Mouse (Mus musculus) heart, embryonic 11.5 days (tissue): ENCODE measurements around the gene Dock2. TPM values are rescaled to one million over a fixed set of nuclear protein-coding genes. Genes with fewer than 3 reads are reported as not detected.

Source experiments
- ATAC-seq: fragments of 200-750 bp; cut with Nextera tagmentation; replicated peaks from 2 replicates; pipeline ENCODE4 v1.8.0; 2017; ENCODE audit warnings: moderate library complexity; ENCODE audit not compliant: insufficient number of reproducible peaks, low FRiP score, low TSS enrichment
- H3K27ac ChIP-seq: fragments of 300-500 bp; sonication (generic); 2 replicates; pipeline ENCODE4 v1.5.1; 2014; ENCODE audit warnings: mild to moderate bottlenecking, low read depth, low read length
- H3K27me3 ChIP-seq: fragments of 300-500 bp; sonication (generic); 2 replicates; pipeline ENCODE4 v1.6.1; 2014; ENCODE audit warnings: mild to moderate bottlenecking, low read length, mixed read lengths; ENCODE audit not compliant: control insufficient read depth, insufficient read depth
- H3K36me3 ChIP-seq: fragments of 300-500 bp; sonication (generic); 2 replicates; pipeline ENCODE4 v1.6.1; 2014; ENCODE audit warnings: mild to moderate bottlenecking, low read length, moderate library complexity, mixed read lengths; ENCODE audit not compliant: control insufficient read depth, insufficient read depth
- H3K4me1 ChIP-seq: fragments of 300-500 bp; sonication (generic); 2 replicates; pipeline ENCODE4 v1.6.1; 2014; ENCODE audit warnings: low read length; ENCODE audit not compliant: control insufficient read depth, insufficient read depth
- H3K4me2 ChIP-seq: fragments of 300-500 bp; sonication (generic); 2 replicates; pipeline ENCODE4 v1.6.1; 2014; ENCODE audit warnings: mild to moderate bottlenecking, moderate library complexity
- H3K4me3 ChIP-seq: fragments of 300-500 bp; sonication (generic); 2 replicates; pipeline ENCODE4 v1.5.1; 2014; ENCODE audit warnings: low read depth, low read length
- H3K9ac ChIP-seq: fragments of 300-500 bp; sonication (generic); 2 replicates; pipeline ENCODE4 v1.6.1; 2014; ENCODE audit warnings: mild to moderate bottlenecking, low read depth, low read length, moderate library complexity
- H3K9me3 ChIP-seq: fragments of 300-500 bp; sonication (generic); replicated peaks from 2 replicates; pipeline ENCODE4 v1.6.1; 2016; ENCODE audit warnings: low read length; ENCODE audit not compliant: control insufficient read depth
- WGBS: fragments of 180-500 bp; shearing (Covaris S2); extraction: QIAGEN DNeasy Blood & Tissue Kit; methylation state at CpG from one replicate; pipeline ENCODE4 v1.1.7; 2014; ENCODE audit not compliant: insufficient replicate concordance; 5-methylcytosine and 5-hydroxymethylcytosine counted together
- polyA plus RNA-seq: library from polyadenylated mRNA; unstranded; fragments of >200 nt; fragmentation: Nextera tagmentation; extraction: Ambion mirVana; gene quantifications from 2 replicates; pipeline ENCODE4 v1.2.1, GENCODE M21; 2014

The Dock2 gene
- polyA plus RNA-seq, 1 experiment from 2014 or later, result 0.96 TPM

DNA sequence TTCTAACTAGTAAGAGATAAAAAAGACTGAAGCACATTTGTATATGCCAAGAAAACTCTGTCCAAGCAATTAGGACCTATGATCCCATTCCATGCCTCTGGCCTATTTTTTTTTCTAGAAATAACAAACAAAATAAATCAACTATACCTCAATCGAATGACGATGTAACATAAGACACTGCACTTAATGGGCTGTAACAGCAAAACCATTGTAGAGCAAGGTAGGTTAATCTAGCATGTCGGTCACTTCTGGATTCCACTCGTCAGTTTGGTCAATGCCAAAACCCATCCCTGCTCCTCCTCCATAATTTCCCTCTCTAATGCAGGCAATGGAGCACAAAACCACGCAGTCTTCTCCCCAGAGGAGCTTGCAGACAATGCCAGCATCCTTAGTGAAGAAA, 70.3 kb downstream of the Dock2 start:
- no peak overlapping the region for H3K4me2 ChIP-seq
- 68% methylated on average over 5 of the region's 5 CpGs for WGBS
- H3K4me1 ChIP-seq, result no peaks in the 10 kb centered on the region
- no peak overlapping the region for H3K9ac ChIP-seq
- no peaks in the 10 kb centered on the region for H3K9me3 ChIP-seq
- H3K27ac ChIP-seq, result no peak overlapping the region
- ATAC-seq, result no peak
- no peak overlapping the region for H3K4me3 ChIP-seq
- no peaks in the 10 kb centered on the region for H3K27me3 ChIP-seq
- H3K36me3 ChIP-seq, result no peaks in the 10 kb centered on the region

- Histone ChIP-seq H3K27me3 (no peaks in the 10 kb centered on the region), H3K9ac (no peak overlapping the region), H3K4me1 (no peaks in the 10 kb centered on the region), H3K36me3 (no peaks in the 10 kb centered on the region), H3K4me2 (no peak overlapping the region), H3K9me3 (no peaks in the 10 kb centered on the region), H3K4me3 (no peak overlapping the region), H3K27ac (no peak overlapping the region)
- no peak for ATAC-seq
- WGBS, result 84% methylated on average over 11 of the region's 11 CpGs
These were observed 75.4 kb downstream of the Dock2 start for GRCm38 (mm10) chr11:34708278-34708677.

DNA sequence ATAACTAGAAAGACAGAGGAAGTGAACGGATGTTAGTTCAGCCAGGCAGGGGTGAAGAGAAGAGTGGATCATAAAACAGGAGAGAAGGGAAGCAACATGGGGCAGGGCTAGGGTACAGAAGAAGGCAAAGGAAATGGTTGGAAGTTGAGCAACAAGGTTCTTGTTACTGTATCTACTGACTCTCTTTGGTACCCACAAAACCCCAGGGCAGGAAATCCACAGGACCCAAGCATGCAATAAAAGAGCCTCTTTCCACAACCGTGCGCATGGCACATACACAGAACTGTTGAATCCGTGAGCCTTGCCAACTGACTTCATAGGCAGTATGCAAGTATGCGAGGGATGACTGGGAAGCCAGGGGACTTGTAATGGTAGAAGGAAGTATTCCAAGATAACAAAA, 76.3 kb downstream of the Dock2 start:
- no peak for ATAC-seq
- no peaks in the 10 kb centered on the region for H3K4me1 ChIP-seq
- no peaks in the 10 kb centered on the region for H3K36me3 ChIP-seq
- no peaks in the 10 kb centered on the region for H3K9me3 ChIP-seq
- no peak overlapping the region for H3K4me2 ChIP-seq
- WGBS, result 84% methylated on average over 5 of the region's 5 CpGs
- H3K27me3 ChIP-seq, result no peaks in the 10 kb centered on the region
- H3K9ac ChIP-seq, result no peak overlapping the region
- H3K27ac ChIP-seq, result no peak overlapping the region
- H3K4me3 ChIP-seq, result no peak overlapping the region

GRCm38 (mm10) chr11:34705108-34705446, 78.6 kb downstream of the Dock2 start:
- Histone ChIP-seq H3K9ac (no peak overlapping the region), H3K36me3 (no peaks in the 10 kb centered on the region), H3K27ac (no peak overlapping the region), H3K4me3 (no peak overlapping the region), H3K9me3 (no peaks in the 10 kb centered on the region), H3K4me1 (no peaks in the 10 kb centered on the region), H3K27me3 (no peaks in the 10 kb centered on the region), H3K4me2 (no peak overlapping the region)
- ATAC-seq, result no peak
- 76% methylated on average over 4 of the region's 4 CpGs for WGBS

- Histone ChIP-seq H3K27me3 (no peaks in the 10 kb centered on the region), H3K4me2 (no peak overlapping the region), H3K9me3 (no peaks in the 10 kb centered on the region), H3K9ac (no peak overlapping the region), H3K36me3 (no peaks in the 10 kb centered on the region), H3K27ac (no peak overlapping the region), H3K4me1 (no peaks in the 10 kb centered on the region), H3K4me3 (no peak overlapping the region)
- 56% methylated on average over 8 of the region's 8 CpGs for WGBS
- ATAC-seq, result no peak
These were observed 79.1 kb downstream of the Dock2 start for GRCm38 (mm10) chr11:34704384-34705107.

- no peaks in the 10 kb centered on the region for H3K27me3 ChIP-seq
- 54% methylated on average over 6 of the region's 6 CpGs for WGBS
- no peak overlapping the region for H3K4me3 ChIP-seq
- no peak overlapping the region for H3K27ac ChIP-seq
- no peaks in the 10 kb centered on the region for H3K9me3 ChIP-seq
- no peak overlapping the region for H3K4me2 ChIP-seq
- H3K9ac ChIP-seq, result no peak overlapping the region
- no peaks in the 10 kb centered on the region for H3K36me3 ChIP-seq
- no peaks in the 10 kb centered on the region for H3K4me1 ChIP-seq
- no peak for ATAC-seq
These were observed 79.8 kb downstream of the Dock2 start for GRCm38 (mm10) chr11:34703851-34704250.

DNA sequence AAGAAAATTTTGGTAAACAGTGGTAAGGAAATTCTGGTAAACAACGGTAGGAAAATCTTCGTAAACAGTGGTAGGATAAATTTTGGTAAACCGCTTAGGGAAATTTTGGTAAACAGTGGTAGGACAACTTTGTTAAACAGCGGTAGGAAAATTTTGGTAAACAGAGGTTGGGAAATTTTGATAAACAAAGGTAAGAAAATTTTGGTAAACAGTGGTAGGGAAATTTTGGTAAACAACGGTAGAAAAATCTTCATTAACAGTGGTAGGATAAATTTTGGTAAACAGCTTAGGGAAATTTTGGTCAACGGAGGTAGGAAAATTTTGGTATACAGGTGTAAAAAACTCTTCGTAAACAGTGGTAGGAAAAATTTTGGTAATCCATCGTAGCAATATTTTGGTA, 101.9 kb downstream of the Dock2 start:
- no peaks in the 10 kb centered on the region for H3K36me3 ChIP-seq
- ATAC-seq, result peak; percentile 69

GRCm38 (mm10) chr11:34544631-34545030, 239.1 kb downstream of the Dock2 start:
- Histone ChIP-seq H3K4me2 (no peak overlapping the region), H3K9ac (no peak overlapping the region), H3K27ac (no peak overlapping the region), H3K4me3 (no peak overlapping the region), H3K9me3 (peaks cover 4% of the 10 kb centered on the region), H3K27me3 (no peaks in the 10 kb centered on the region), H3K36me3 (no peaks in the 10 kb centered on the region), H3K4me1 (no peaks in the 10 kb centered on the region)
- ATAC-seq, result no peak
- 76% methylated on average over 7 of the region's 7 CpGs for WGBS

More for the DNA sequence above, 101.9 kb downstream of the Dock2 start:
- Histone ChIP-seq H3K4me3 (no peak overlapping the region), H3K27ac (no peak overlapping the region), H3K9ac (no peak overlapping the region), H3K9me3 (no peaks in the 10 kb centered on the region), H3K27me3 (no peaks in the 10 kb centered on the region), H3K4me1 (no peaks in the 10 kb centered on the region), H3K4me2 (no peak overlapping the region)
- 52% methylated on average over 8 of the region's 8 CpGs for WGBS

- ATAC-seq, result no peak
- no peak overlapping the region for H3K4me3 ChIP-seq
- H3K27me3 ChIP-seq, result no peaks in the 10 kb centered on the region
- no peak overlapping the region for H3K9ac ChIP-seq
- 88% methylated on average over 10 of the region's 10 CpGs for WGBS
- H3K4me1 ChIP-seq, result no peaks in the 10 kb centered on the region
- no peaks in the 10 kb centered on the region for H3K36me3 ChIP-seq
- no peaks in the 10 kb centered on the region for H3K9me3 ChIP-seq
- no peak overlapping the region for H3K4me2 ChIP-seq
- H3K27ac ChIP-seq, result no peak overlapping the region
These were observed 251.6 kb downstream of the Dock2 start for GRCm38 (mm10) chr11:34532131-34532530.
